Mouse (Mus musculus) telencephalon, adult 2 months (tissue): ENCODE data around the gene Mphosph6.

Source experiments
- DNase-seq: peaks from one replicate; pipeline ENCODE4 v3.0.0-alpha.2; 2011; ENCODE audit warnings: low read depth, low spot score

Mphosph6 gene

DNA sequence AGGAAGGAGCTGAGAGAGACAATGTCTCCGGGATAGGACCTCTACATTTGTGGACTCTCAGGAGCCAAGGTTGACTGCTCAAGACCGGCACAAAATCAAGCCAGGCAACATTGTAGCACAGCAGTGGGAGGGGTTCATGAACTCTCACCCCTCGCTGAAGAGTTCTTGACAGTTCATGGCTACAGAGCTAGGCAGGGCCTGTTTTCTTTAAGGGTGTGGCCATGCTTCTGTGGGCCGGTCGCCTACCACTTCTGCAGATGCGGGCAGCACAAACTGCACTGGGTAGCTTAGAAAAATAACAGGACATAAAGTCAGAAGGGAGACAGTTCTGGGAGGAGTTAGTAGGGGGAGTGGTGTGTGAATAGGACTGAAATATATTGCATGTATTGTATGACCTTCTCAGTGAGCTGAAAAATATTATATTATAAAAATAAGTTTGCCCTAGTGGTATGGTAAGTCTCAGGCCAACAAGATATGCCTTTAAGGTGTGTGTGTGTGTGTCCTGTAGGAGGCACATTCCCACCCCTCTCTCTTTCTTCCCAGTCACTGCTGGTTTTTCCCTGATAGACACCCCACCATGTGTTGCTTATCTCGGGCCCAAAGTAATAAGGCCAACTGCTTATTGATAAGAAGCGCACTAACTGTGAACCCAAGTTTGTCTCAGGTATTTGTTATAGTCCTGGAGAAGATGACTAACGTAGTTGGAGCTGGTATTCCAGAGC is 30.5 kb downstream of the Mphosph6 start:
- DNase-seq, result no peak

DNA sequence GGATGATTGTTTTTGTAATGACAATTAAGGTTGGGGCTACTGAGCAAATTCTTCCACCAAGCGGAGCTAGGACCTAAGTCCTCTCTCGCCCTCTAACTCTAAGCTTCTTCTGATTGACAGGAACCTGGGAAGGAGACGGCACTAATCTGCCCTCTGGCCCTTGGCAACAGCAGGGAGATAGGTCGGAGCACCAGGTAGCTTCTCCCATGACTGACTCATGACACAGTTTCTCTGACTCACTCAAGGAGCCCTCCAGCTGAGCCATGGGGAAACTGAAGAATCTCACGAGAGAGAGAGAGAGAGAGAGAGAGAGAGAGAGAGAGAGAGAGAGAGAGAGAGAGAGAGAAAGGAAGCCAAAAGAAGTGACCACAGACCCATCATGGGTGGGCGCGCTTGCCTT is 32.8 kb downstream of the Mphosph6 start:
- no peak for DNase-seq

DNA sequence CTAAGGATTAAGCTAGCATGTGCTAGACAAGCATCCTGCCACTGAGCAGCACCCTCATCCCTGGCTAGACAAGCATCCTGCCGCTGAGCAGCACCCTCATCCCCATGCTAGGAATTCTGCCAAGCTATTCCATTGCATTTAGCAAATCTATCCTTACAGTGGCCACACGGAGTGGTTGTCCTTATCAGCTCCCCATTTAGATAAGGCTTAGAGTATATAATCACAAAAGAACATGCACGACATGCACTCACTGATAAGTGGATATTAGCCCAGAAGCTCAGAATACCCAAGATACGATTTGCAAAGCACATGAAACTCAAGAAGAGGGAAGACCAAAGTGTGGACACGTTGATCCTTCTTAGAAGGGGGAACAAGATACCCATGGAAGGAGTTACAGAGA is 35.8 kb downstream of the Mphosph6 start:
- DNase-seq, result no peak

DNA sequence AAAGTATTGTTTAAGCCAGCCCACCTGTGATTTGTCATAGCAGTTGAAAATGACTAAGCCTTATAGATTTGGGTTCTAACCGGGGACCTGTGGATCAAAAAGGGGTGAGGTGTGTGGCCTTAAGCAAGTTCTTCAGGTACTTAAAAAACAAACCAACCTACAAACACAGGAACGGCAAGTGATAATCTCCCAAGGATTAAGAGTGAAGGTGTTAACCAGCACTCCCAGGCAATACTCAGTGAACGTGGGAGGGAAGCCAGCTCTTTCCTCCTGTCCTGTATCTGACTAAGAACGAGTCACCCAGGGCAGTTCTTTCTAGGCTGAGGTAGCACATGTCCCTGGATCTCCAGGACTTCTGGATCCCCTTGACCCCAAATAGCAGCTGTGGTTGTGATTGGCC is 37.1 kb downstream of the Mphosph6 start:
- DNase-seq, result no peak

DNA sequence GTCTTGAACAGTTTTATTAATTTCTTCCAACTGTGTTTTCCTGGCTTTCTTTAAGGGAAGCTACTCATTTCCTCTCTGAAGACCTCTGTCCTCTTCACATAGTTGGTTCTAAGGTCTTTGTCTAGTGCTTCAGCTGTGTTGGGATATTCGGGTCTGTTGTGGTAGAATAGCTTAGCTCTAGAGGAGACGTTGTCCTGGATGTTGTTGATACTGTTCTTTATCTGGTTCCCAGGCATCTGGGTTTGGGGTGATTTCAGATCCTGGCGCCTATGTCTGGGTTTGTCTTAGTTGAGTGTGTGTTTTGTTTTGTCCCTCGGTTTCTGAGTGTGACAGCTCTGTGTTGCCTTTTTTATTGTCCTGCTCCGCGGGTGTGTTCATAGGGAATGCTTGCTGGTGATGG is 39.0 kb downstream of the Mphosph6 start:
- no peak for DNase-seq

DNA sequence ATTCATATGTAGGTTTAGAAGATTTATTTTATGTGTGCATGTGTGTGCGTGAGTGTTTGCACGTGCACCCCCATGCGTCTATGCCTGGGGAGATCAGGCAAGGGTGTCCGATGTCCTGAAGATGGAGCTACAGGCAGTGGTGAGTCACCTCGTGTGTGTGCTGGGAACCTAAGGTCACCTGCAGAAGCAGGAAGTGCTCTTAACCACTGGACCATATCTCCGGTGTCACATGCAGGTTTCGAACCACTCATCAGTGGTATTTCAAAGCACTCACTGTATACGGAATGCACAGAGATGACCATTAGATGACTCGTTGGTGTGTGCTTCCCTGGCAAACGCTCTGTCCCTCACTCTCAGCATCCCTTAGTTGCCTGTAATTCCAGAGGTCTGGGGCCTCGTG is 43.8 kb downstream of the Mphosph6 start:
- DNase-seq, result no peak

DNA sequence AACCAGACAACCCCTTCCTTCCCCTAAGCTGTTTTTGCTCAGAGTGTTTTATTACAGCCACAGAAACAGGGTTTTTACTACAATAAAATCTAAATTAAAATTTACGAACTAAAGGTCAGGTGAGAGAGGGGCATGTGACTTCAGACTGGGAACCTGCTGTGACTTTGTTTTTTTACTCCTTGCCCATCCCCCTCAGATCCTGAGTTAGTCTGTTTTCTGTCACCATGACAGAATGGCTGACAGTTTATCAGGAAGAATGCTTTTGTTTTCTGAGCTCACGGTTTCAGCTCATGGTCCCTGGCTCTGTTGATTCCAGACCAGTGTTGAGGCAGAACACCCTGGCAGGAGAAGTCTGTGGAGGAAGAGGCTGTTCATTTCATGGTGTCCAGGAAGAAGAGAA is 52.3 kb downstream of the Mphosph6 start:
- DNase-seq, result no peak

DNA sequence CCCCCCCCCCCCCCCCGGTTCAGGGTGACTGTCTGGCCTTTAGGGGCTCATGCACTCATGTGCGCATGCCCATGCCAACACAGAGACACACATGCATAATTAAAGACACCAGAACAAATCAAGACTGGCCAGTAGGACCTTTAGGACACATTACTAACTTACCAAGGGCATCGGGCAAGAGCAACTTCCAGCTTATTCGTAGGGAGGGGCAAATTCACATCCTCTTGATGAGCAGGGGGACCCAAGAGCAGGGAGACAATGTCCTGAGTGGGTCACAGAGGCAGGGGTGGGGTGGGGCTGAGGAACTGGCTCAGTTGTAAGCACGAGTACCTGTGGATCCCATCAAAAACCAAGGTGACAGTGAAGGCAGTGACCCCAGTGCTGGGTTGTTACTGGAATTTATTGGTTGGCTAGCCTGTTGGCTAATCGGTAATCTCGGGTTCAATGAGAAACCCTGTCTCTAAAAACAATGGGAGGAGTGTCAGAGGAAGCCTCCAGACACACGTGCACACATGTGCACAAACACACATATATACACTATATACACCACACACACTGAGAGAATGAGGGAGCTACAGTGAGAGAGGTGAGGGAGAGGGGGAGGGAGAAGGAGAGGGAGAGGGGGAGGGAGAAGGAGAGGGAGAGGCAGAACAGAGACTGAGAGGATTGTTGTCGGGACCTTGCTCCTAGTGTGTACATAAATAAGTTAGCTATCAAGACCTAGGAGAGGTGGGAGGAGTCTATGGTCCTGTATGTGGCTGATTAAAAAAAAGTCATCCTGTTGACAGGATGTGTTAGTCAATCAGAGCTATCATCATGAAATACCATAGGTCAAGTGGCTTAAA is 53.6 kb downstream of the Mphosph6 start:
- DNase-seq, result no peak

DNA sequence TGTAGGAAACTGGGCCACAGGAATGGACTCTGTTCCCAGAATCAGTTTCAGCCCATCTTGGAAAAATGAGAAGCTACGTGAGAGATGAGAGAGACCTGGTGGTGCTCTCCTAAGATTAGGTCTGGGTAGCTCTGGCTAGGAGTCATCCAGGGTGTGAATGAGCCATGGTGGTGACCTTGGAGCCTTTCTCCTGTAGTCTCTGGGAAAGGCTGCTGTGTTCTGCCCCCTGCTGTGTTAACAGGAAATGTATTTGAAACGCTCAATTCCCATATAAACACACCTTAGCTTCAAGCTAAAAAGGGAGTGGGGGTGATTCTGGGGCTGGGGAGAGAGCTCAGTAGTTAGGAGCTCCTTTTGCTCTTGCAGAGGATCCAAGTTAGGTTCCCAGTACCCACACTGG is 54.3 kb downstream of the Mphosph6 start:
- DNase-seq, result no peak

DNA sequence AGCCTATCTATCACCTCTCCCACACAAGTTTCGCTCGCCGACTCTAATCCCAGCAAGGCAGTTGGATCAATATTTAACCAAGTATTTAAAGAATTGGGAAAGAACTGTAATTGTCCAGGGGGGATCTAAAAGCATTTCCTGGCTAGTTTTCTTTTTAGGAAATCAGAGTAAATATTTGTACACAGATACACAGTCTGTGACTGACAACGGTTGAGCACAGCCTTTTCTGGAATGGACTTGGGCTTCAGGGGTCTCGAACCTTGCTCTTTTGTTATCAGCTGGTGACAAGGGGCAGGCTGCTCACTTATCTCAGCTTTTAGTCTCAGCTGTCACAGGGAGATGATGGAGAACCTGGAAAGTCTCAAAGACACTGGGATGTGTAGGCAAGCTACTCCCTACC is 55.1 kb downstream of the Mphosph6 start:
- DNase-seq, result no peak

DNA sequence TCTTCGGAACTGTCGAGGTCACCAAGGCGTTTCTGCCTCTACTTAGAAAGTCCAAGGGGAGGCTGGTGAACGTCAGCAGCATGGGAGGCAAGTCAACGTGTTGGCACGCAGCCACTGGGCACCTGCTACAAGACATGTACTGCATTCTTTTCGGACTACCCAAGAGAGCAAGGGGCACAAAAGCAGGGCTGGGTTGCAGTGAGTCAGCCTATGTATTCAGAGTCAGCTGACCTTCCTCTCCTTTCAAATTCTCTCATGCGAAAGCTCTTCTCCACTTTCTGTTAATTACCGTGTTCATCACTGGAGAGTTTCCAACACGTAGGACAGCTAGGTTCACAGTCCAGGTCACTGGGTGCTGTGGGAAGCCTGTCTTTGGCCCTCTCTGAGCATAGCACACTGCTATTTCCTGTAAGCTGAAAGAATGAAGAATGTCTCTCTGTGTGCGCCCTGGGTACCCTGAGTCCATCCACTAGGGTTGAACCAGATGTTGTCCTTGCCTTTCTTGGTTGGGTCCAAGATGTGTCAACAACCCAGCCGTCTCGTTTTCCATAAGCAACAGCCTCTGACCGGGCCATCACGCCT is 59.2 kb downstream of the Mphosph6 start:
- DNase-seq, result no peak
